Mouse (Mus musculus): ENCODE results near the gene Zdhhc13. TPM values are rescaled to one million over a fixed set of nuclear protein-coding genes. Genes with fewer than 3 reads are reported as not detected.

Gene Zdhhc13
- polyA plus RNA-seq, 2 experiments: 28.5 to 30.5 TPM

DNA sequence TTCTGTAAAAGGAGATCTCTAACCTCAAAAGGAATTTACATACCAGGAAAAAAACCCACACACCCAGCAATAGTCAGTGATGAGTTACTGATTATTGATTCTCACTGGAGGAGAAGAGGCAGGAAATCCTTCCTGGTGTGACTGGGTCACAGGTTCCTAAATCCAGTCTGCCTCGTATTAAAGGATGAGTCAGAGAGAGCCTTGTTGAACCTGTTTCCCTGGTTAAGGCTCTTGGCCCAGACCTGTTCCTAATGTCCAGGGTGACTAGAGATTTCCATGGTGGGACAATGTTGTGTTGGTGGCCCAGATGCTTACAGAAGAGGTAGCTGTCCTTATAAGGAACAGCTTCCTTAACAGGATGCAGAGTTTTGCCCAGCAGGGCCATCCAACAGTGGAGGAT, 26.5 kb upstream of the Zdhhc13 start:
- no peaks in the 10 kb centered on the region for H3K27me3 ChIP-seq (ENCODE audit: control insufficient read depth, insufficient read depth, low read length)
- ATAC-seq (ENCODE audit: low FRiP score, low read depth): no peak

DNA sequence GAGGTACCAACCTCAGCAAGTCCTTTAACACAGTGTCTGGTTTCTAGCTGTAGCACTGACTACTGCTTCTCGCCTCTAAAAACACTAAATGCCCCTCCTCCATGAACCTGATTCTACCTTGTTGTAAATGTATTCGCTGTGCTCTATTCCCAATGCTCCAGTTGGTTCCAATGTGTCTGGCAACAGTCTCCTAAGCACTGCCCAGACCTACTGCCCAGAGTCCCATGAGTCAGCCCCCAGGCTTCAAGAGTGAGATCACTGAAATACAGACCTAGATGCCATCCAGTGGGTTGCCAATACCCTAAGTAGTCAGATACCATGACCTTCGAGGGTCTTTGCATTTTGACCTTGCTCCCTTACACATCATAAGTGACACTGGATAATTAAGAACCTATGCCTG, 26.1 kb upstream of the Zdhhc13 start:
- no peak overlapping the region for H3K27ac ChIP-seq (replicated peaks; ENCODE audit: low read depth, low read length)
- H3K4me2 ChIP-seq (replicated peaks; ENCODE audit: low read depth, low read length, severe bottlenecking): no peak overlapping the region
- no peak for DNase-seq (ENCODE audit: low spot score)
- 75% methylated on average over 3 of the region's 3 CpGs for WGBS
- no peak for TF ChIP-seq POLR2A (IDR thresholded peaks at IDR 0.05; ENCODE audit: borderline replicate concordance, extremely low read depth, insufficient read depth, insufficient read length)
- no peaks in the 10 kb centered on the region for H3K27me3 ChIP-seq (ENCODE audit: control insufficient read depth, insufficient read depth, low read length)
- no peak overlapping the region for H3K9ac ChIP-seq (ENCODE audit: low read depth, low read length, severe bottlenecking)
- H3K9me3 ChIP-seq (ENCODE audit: control insufficient read depth, low read length): no peaks in the 10 kb centered on the region
- H3K4me1 ChIP-seq (ENCODE audit: control insufficient read depth, insufficient read depth, low read length): no peaks in the 10 kb centered on the region
- no peaks in the 10 kb centered on the region for H3K36me3 ChIP-seq (ENCODE audit: control insufficient read depth, insufficient read depth, low read length)
- no peak for ATAC-seq (ENCODE audit: low FRiP score, low read depth)
- H3K4me3 ChIP-seq (replicated peaks; ENCODE audit: low read length): no peak overlapping the region

More for the DNA sequence above, 26.5 kb upstream of the Zdhhc13 start:
- no peak for DNase-seq (ENCODE audit: low spot score)
- H3K4me2 ChIP-seq (replicated peaks; ENCODE audit: low read depth, low read length, severe bottlenecking): no peak overlapping the region
- H3K9ac ChIP-seq (ENCODE audit: low read depth, low read length, severe bottlenecking): no peak overlapping the region
- TF ChIP-seq POLR2A (IDR thresholded peaks at IDR 0.05; ENCODE audit: borderline replicate concordance, extremely low read depth, insufficient read depth, insufficient read length): no peak
- no peak overlapping the region for H3K4me3 ChIP-seq (replicated peaks; ENCODE audit: low read length)
- WGBS: 73% methylated on average over 1 of the region's 1 CpGs
- no peaks in the 10 kb centered on the region for H3K36me3 ChIP-seq (ENCODE audit: control insufficient read depth, insufficient read depth, low read length)
- no peaks in the 10 kb centered on the region for H3K9me3 ChIP-seq (ENCODE audit: control insufficient read depth, low read length)
- H3K27ac ChIP-seq (replicated peaks; ENCODE audit: low read depth, low read length): no peak overlapping the region
- no peaks in the 10 kb centered on the region for H3K4me1 ChIP-seq (ENCODE audit: control insufficient read depth, insufficient read depth, low read length)

GRCm38 (mm10) chr7:48765959-48766358, 22.8 kb upstream of the Zdhhc13 start:
- 70% methylated on average over 4 of the region's 4 CpGs for WGBS
- TF ChIP-seq POLR2A (IDR thresholded peaks at IDR 0.05; ENCODE audit: borderline replicate concordance, extremely low read depth, insufficient read depth, insufficient read length): no peak
- no peaks in the 10 kb centered on the region for H3K4me1 ChIP-seq (ENCODE audit: control insufficient read depth, insufficient read depth, low read length)
- no peak overlapping the region for H3K4me2 ChIP-seq (replicated peaks; ENCODE audit: low read depth, low read length, severe bottlenecking)
- no peak overlapping the region for H3K4me3 ChIP-seq (replicated peaks; ENCODE audit: low read length)
- DNase-seq (ENCODE audit: low spot score): no peak
- no peaks in the 10 kb centered on the region for H3K9me3 ChIP-seq (ENCODE audit: control insufficient read depth, low read length)
- no peak for ATAC-seq (ENCODE audit: low FRiP score, low read depth)
- no peaks in the 10 kb centered on the region for H3K36me3 ChIP-seq (ENCODE audit: control insufficient read depth, insufficient read depth, low read length)
- no peak overlapping the region for H3K27ac ChIP-seq (replicated peaks; ENCODE audit: low read depth, low read length)
- H3K27me3 ChIP-seq (ENCODE audit: control insufficient read depth, insufficient read depth, low read length): no peaks in the 10 kb centered on the region
- H3K9ac ChIP-seq (ENCODE audit: low read depth, low read length, severe bottlenecking): no peak overlapping the region

- DNase-seq (ENCODE audit: low spot score): no peak
- ATAC-seq (ENCODE audit: low FRiP score, low read depth): no peak
- no peak overlapping the region for H3K27ac ChIP-seq (replicated peaks; ENCODE audit: low read depth, low read length)
- no peak overlapping the region for H3K9ac ChIP-seq (ENCODE audit: low read depth, low read length, severe bottlenecking)
- no peak for TF ChIP-seq POLR2A (IDR thresholded peaks at IDR 0.05; ENCODE audit: borderline replicate concordance, extremely low read depth, insufficient read depth, insufficient read length)
- WGBS: 21% methylated on average over 1 of the region's 1 CpGs
- H3K4me2 ChIP-seq (replicated peaks; ENCODE audit: low read depth, low read length, severe bottlenecking): no peak overlapping the region
- H3K9me3 ChIP-seq (ENCODE audit: control insufficient read depth, low read length): no peaks in the 10 kb centered on the region
- no peaks in the 10 kb centered on the region for H3K27me3 ChIP-seq (ENCODE audit: control insufficient read depth, insufficient read depth, low read length)
- H3K36me3 ChIP-seq (ENCODE audit: control insufficient read depth, insufficient read depth, low read length): no peaks in the 10 kb centered on the region
- H3K4me1 ChIP-seq (ENCODE audit: control insufficient read depth, insufficient read depth, low read length): no peaks in the 10 kb centered on the region
- H3K4me3 ChIP-seq (replicated peaks; ENCODE audit: low read length): no peak overlapping the region
Observed at GRCm38 (mm10) chr7:48769721-48770120, 19.1 kb upstream of the Zdhhc13 start.

- Histone ChIP-seq H3K4me2 (replicated peaks; ENCODE audit: low read depth, low read length, severe bottlenecking) (no peak overlapping the region), H3K36me3 (ENCODE audit: control insufficient read depth, insufficient read depth, low read length) (no peaks in the 10 kb centered on the region), H3K9ac (ENCODE audit: low read depth, low read length, severe bottlenecking) (no peak overlapping the region), H3K4me1 (ENCODE audit: control insufficient read depth, insufficient read depth, low read length) (no peaks in the 10 kb centered on the region), H3K4me3 (replicated peaks; ENCODE audit: low read length) (no peak overlapping the region), H3K27me3 (ENCODE audit: control insufficient read depth, insufficient read depth, low read length) (no peaks in the 10 kb centered on the region), H3K27ac (replicated peaks; ENCODE audit: low read depth, low read length) (no peak overlapping the region), H3K9me3 (ENCODE audit: control insufficient read depth, low read length) (no peaks in the 10 kb centered on the region)
- DNase-seq (ENCODE audit: low spot score) (no peak), ATAC-seq (ENCODE audit: low FRiP score, low read depth) (no peak)
- 86% methylated on average over 2 of the region's 2 CpGs for WGBS
- no peak for TF ChIP-seq POLR2A (IDR thresholded peaks at IDR 0.05; ENCODE audit: borderline replicate concordance, extremely low read depth, insufficient read depth, insufficient read length)
Observed at GRCm38 (mm10) chr7:48772060-48772734, 16.6 kb upstream of the Zdhhc13 start.
